Mouse (Mus musculus) lung, embryonic 15.5 days (tissue): Measurements from ENCODE around the gene Fcrla. TPM values are rescaled to one million over a fixed set of nuclear protein-coding genes. Genes with fewer than 3 reads are reported as not detected.
"Not testable (repeated sequence)": the region's sequence is repeated elsewhere in the genome, so short reads cannot be mapped to it uniquely, and the experiment has no call there.

Experiments used
- ATAC-seq: fragments of 200-750 bp; cut with Nextera tagmentation; 2 replicates; pipeline ENCODE4 v1.8.0; 2017; ENCODE audit warnings: moderate number of reproducible peaks, borderline replicate concordance; ENCODE audit not compliant: low FRiP score, low TSS enrichment; ENCODE audit errors: extremely low read depth
- H3K27ac ChIP-seq: fragments of 300-500 bp; sonication (generic); 2 replicates; pipeline ENCODE4 v1.5.1; 2015; ENCODE audit warnings: moderate library complexity, mild to moderate bottlenecking, inconsistent platforms
- H3K27me3 ChIP-seq: fragments of 300-500 bp; sonication (generic); 2 replicates; pipeline ENCODE4 v1.6.1; 2015; ENCODE audit warnings: inconsistent platforms
- H3K36me3 ChIP-seq: fragments of 300-500 bp; sonication (generic); 2 replicates; pipeline ENCODE4 v1.6.1; 2015; ENCODE audit warnings: inconsistent platforms
- H3K4me1 ChIP-seq: fragments of 300-500 bp; sonication (generic); 2 replicates; pipeline ENCODE4 v1.6.1; 2015; ENCODE audit warnings: inconsistent platforms
- H3K4me2 ChIP-seq: fragments of 300-500 bp; sonication (generic); 2 replicates; pipeline ENCODE4 v1.6.1; 2015; ENCODE audit warnings: inconsistent platforms, mild to moderate bottlenecking, moderate library complexity
- H3K4me3 ChIP-seq: fragments of 300-500 bp; sonication (generic); 2 replicates; pipeline ENCODE4 v1.5.1; 2015; ENCODE audit warnings: mild to moderate bottlenecking, inconsistent platforms
- H3K9ac ChIP-seq: fragments of 300-500 bp; sonication (generic); 2 replicates; pipeline ENCODE4 v1.6.1; 2015; ENCODE audit warnings: inconsistent platforms
- H3K9me3 ChIP-seq: fragments of 300-500 bp; sonication (generic); 2 replicates; pipeline ENCODE4 v1.6.1; 2016; ENCODE audit warnings: inconsistent platforms
- WGBS: fragments of 180-500 bp; shearing (Covaris S2); methylation state at CpG from one replicate; pipeline ENCODE4 v1.1.7; 2015; 5-methylcytosine and 5-hydroxymethylcytosine counted together
- polyA plus RNA-seq: library from polyadenylated mRNA; unstranded; fragments of >200 nt; fragmentation: Nextera tagmentation; extraction: Ambion mirVana; gene quantifications from 2 replicates; pipeline ENCODE4 v1.2.1, GENCODE M21; 2015

Gene Fcrla
- polyA plus RNA-seq, 1 experiment from 2014 or later = 0.14 TPM

DNA sequence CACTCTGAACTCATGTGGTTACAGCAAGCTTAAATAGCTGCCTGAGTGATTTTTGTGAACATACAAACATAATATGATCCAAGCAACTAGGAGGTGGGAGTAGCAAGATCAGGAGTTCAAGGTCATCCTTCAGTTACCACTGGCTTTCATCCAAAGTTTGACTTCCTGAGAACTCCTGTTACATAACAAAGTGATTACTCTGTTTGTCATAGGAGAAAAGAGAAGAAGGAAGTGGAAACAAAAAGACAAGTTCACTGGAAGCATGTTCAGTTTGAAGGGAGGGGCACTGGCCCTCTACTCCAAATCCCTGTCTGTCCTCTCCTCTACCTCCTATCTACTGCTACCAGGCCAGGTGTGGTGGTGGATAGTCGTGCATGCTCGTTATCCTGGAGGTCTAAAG lies 32.4 kb upstream of the Fcrla start:
- 85% methylated on average over 2 of the region's 2 CpGs for WGBS
- H3K27ac ChIP-seq = no peak overlapping the region
- H3K4me2 ChIP-seq = no peak overlapping the region
- no peaks in the 10 kb centered on the region for H3K36me3 ChIP-seq
- no peaks in the 10 kb centered on the region for H3K9me3 ChIP-seq
- H3K4me1 ChIP-seq = peaks cover 7% of the 10 kb centered on the region
- no peak overlapping the region for H3K4me3 ChIP-seq
- no peak overlapping the region for H3K9ac ChIP-seq
- no peak for ATAC-seq
- H3K27me3 ChIP-seq = no peaks in the 10 kb centered on the region

DNA sequence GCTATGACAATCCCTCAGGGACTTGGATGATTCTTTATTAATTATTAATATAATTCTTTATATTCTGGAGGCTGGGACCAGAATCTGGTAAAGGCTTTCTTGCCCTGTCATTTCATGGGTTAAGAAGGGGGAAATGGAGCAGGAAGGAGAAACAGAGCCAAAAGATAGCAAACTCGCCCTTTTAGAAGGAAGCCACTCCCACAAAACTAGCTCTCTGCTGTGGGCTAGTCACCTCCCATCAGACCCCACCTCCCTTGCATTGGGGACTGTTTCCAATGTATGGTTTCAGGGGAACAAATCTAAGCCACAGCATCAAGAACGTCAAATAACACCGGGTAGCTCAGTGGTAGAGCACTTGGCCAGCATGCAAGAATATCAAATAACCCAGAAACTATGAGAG lies 30.8 kb upstream of the Fcrla start:
- H3K27ac ChIP-seq = no peak overlapping the region
- no peaks in the 10 kb centered on the region for H3K9me3 ChIP-seq
- WGBS = 44% methylated on average over 3 of the region's 3 CpGs
- no peak for ATAC-seq
- H3K4me2 ChIP-seq = no peak overlapping the region
- H3K36me3 ChIP-seq = no peaks in the 10 kb centered on the region
- peaks cover 4% of the 10 kb centered on the region for H3K4me1 ChIP-seq
- no peak overlapping the region for H3K4me3 ChIP-seq
- no peak overlapping the region for H3K9ac ChIP-seq
- H3K27me3 ChIP-seq = no peaks in the 10 kb centered on the region

DNA sequence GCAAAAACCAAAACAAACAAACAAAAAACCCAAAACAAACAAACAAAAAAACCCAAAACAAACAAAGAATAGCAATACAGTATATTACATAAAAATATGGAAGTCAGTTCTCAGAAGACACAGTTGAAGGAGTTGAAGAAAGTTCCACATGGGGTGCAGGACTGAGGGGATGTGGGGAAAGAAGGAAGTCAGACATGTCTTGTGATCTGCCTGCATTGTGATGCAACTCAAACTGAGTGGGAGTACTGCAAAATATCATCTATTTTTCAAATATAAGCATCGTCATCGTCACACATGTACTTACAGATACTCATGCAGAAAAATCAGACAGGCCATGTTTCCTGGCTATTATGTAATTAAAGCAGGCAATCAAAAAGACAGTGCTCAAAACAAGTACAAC lies 25.8 kb upstream of the Fcrla start:
- no peaks in the 10 kb centered on the region for H3K27me3 ChIP-seq
- H3K9ac ChIP-seq = no peak overlapping the region
- H3K9me3 ChIP-seq = no peaks in the 10 kb centered on the region
- H3K4me3 ChIP-seq = no peak overlapping the region
- H3K27ac ChIP-seq = no peak overlapping the region
- 88% methylated on average over 2 of the region's 2 CpGs for WGBS
- no peak for ATAC-seq
- no peaks in the 10 kb centered on the region for H3K36me3 ChIP-seq
- no peaks in the 10 kb centered on the region for H3K4me1 ChIP-seq
- H3K4me2 ChIP-seq = no peak overlapping the region

DNA sequence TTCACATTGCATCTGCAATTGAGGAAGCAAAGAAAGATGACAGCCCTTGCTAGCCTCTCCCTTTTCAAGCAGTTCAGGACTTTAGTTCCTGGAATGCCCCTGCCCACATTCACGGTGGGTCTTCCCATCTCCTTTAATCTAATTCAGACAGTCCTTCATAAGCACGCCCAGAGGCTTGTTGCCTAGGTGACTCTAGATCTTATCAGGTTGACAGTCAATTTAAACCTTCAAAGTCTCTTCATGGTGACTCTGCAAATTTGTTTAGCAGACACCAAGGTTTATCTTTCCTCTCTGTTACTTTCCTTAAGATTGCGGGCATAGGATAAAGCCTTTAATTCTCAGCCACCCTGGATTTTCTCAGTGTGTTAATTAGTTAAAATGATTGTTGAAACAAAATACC lies 23.4 kb upstream of the Fcrla start:
- H3K4me1 ChIP-seq = no peaks in the 10 kb centered on the region
- 23% methylated on average over 3 of the region's 3 CpGs for WGBS
- H3K36me3 ChIP-seq = no peaks in the 10 kb centered on the region
- no peaks in the 10 kb centered on the region for H3K27me3 ChIP-seq
- no peak for ATAC-seq
- H3K4me2 ChIP-seq = no peak overlapping the region
- H3K9me3 ChIP-seq = 0 out of 2 replicates have a peak, but pooled peaks cover 4% of the 10 kb centered on the region
- no peak overlapping the region for H3K4me3 ChIP-seq
- no peak overlapping the region for H3K27ac ChIP-seq
- H3K9ac ChIP-seq = no peak overlapping the region

DNA sequence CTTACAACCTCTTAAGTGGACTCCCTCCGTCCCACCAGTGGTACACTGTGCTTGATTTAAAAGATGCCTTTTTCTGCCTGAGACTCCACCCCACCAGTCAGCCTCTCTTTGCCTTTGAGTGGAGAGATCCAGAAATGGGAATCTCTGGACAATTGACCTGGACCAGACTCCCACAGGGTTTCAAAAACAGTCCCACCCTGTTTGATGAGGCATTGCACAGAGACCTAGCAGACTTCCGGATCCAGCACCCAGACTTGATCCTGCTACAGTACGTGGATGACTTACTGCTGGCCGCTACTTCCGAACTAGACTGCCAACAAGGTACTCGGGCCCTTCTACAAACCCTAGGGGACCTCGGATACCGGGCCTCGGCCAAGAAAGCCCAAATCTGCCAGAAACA lies 17.5 kb upstream of the Fcrla start:
- not testable (repeated sequence) for H3K4me3 ChIP-seq, H3K27ac ChIP-seq, H3K4me2 ChIP-seq, H3K36me3 ChIP-seq, ATAC-seq, H3K27me3 ChIP-seq, H3K9me3 ChIP-seq, H3K4me1 ChIP-seq, H3K9ac ChIP-seq
- WGBS = 91% methylated on average over 9 of the region's 9 CpGs

DNA sequence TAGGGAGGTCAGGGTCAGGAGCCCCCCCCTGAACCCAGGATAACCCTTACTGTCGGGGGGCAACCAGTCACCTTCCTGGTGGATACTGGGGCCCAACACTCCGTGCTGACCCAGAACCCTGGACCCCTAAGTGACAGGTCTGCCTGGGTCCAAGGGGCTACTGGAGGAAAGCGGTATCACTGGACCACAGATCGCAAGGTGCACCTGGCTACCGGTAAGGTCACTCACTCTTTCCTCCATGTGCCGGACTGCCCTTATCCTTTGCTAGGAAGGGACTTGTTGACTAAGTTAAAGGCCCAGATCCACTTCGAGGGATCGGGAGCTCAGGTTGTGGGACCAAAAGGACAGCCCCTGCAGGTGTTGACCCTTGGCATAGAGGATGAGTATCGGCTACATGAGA lies 16.8 kb upstream of the Fcrla start:
- H3K4me1 ChIP-seq, H3K4me2 ChIP-seq, H3K36me3 ChIP-seq, ATAC-seq, H3K27ac ChIP-seq, H3K9me3 ChIP-seq, H3K27me3 ChIP-seq, H3K4me3 ChIP-seq, H3K9ac ChIP-seq: not testable (repeated sequence)
- WGBS = 92% methylated on average over 9 of the region's 9 CpGs

DNA sequence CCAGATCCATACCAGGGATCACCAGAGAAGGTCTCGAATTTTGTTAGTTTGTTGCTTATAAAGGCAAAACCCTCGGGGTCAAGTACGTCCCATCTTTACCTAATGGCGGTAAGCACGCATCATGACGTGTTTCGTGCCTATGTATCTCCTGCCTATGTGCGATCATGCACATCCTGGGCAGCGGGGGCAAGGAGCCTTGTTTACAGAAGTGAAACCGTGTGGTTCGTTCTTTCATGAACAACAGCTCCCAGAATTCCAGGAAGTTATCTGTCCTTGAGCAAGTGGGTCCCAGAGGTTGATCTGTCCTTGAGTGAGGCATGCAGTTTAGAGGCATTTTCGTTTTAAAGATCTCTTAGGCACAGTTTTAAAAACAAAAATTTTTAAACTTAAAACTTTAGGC lies 11.9 kb upstream of the Fcrla start:
- Histone ChIP-seq H3K9me3 (peaks cover 3% of the 10 kb centered on the region; the same call in 1 of the 2 replicates), H3K36me3 (no peaks in the 10 kb centered on the region), H3K27ac (no peak overlapping the region), H3K4me2 (no peak overlapping the region), H3K4me3 (no peak overlapping the region), H3K9ac (no peak overlapping the region), H3K4me1 (no peaks in the 10 kb centered on the region), H3K27me3 (no peaks in the 10 kb centered on the region)
- 79% methylated on average over 12 of the region's 12 CpGs for WGBS
- ATAC-seq = no peak

DNA sequence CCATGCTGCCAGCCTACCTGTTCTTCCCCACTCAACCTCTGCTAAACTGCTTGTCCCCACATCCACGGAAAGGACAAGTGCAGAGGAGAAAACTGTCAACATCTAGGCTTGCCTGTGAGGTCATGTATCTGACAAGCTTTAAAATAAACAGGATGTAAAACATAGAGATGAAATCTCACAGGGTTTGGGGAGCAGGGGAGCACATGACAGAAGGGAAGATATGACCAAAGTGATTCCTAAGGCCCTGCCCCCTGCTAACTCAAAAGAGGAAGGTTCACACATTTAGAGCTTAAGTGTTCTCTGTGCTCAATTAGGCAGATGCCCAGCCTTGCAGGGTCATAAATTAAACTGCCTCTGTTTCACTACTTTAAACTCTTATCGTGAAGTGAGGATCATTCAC lies 7.0 kb upstream of the Fcrla start:
- no peaks in the 10 kb centered on the region for H3K4me1 ChIP-seq
- no peaks in the 10 kb centered on the region for H3K36me3 ChIP-seq
- no peak overlapping the region for H3K27ac ChIP-seq
- H3K9ac ChIP-seq = no peak overlapping the region
- H3K4me2 ChIP-seq = no peak overlapping the region
- ATAC-seq = no peak
- H3K27me3 ChIP-seq = no peaks in the 10 kb centered on the region
- 46% methylated on average over 2 of the region's 2 CpGs for WGBS
- no peaks in the 10 kb centered on the region for H3K9me3 ChIP-seq
- H3K4me3 ChIP-seq = no peak overlapping the region

DNA sequence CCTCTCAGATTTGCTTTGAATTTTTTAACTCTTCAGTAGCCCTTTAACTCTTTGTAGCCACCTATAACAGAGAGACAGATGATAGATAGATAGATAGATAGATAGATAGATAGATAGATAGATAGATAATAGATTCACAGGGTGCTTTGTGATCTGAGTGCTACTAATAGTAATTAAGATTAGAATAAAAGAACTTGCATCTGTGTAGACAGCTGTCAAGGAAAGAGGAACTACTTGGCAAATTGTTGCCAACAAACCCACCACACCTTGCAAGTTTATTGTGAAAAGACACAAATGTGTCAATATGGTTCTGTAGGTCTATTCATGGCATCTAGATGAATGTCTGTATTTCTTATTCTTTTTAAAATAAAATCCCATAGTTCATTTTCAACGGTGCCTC lies 6.6 kb upstream of the Fcrla start:
- 68% methylated on average over 1 of the region's 1 CpGs for WGBS

DNA sequence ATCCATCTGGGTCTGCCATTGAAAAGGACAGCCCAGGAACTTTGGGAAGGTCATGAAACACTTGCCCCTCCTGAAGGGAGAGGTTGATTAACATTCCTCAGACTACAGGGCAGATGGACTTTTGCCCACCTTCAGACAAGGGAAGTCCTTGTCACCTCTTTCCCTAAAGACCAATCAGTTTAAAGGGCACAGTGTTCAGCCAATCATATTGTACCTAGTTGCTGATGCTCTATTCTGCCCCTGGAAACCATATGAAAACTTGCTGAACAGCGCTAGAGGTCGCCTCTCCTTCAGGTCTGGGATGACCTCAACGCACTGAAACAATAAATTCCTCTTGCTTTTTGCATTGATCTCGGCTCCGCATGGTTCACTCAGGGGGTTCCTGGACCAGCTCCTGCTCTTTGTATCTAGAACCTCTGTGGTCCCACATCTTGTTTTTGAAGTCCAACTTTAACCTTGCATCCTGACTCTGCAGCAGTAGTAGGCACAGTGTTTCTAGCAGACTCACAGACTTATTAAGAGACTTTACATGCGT lies 6.1 kb upstream of the Fcrla start:
- H3K36me3 ChIP-seq = no peaks in the 10 kb centered on the region
- 65% methylated on average over 6 of the region's 6 CpGs for WGBS
- no peak overlapping the region for H3K4me3 ChIP-seq
- no peaks in the 10 kb centered on the region for H3K4me1 ChIP-seq
- no peaks in the 10 kb centered on the region for H3K9me3 ChIP-seq
- ATAC-seq = no peak
- no peak overlapping the region for H3K4me2 ChIP-seq
- no peak overlapping the region for H3K9ac ChIP-seq
- no peaks in the 10 kb centered on the region for H3K27me3 ChIP-seq
- H3K27ac ChIP-seq = no peak overlapping the region

More for the DNA sequence above, 6.6 kb upstream of the Fcrla start:
- Histone ChIP-seq H3K4me3 (no peak overlapping the region), H3K4me2 (no peak overlapping the region), H3K27ac (no peak overlapping the region), H3K9ac (no peak overlapping the region), H3K9me3 (no peaks in the 10 kb centered on the region), H3K36me3 (no peaks in the 10 kb centered on the region), H3K27me3 (no peaks in the 10 kb centered on the region), H3K4me1 (no peaks in the 10 kb centered on the region)
- ATAC-seq = no peak

DNA sequence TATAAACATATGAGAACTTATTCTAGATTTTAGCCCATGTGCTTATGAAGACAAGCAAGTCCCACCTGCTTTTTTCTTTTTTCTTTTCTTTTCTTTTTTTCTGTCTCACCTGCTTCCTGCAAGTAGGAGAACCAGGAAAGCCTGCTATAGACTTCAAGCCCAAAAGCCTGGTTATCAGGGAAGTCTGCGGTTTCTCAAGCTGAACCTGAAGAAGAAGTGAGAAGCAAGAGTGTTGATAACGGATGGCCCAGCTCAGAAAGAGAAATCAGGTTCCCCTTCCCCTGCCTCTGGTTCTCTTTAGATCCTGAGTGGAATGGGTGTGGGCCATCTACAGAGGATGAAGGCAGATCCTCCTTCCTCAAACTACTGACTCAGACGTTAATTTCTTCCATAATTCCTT lies 4.7 kb upstream of the Fcrla start:
- no peak overlapping the region for H3K27ac ChIP-seq
- no peaks in the 10 kb centered on the region for H3K4me1 ChIP-seq
- no peaks in the 10 kb centered on the region for H3K27me3 ChIP-seq
- H3K4me2 ChIP-seq = no peak overlapping the region
- H3K4me3 ChIP-seq = no peak overlapping the region
- no peak for ATAC-seq
- WGBS = 78% methylated on average over 3 of the region's 3 CpGs
- H3K9ac ChIP-seq = no peak overlapping the region
- H3K36me3 ChIP-seq = no peaks in the 10 kb centered on the region
- H3K9me3 ChIP-seq = no peaks in the 10 kb centered on the region

DNA sequence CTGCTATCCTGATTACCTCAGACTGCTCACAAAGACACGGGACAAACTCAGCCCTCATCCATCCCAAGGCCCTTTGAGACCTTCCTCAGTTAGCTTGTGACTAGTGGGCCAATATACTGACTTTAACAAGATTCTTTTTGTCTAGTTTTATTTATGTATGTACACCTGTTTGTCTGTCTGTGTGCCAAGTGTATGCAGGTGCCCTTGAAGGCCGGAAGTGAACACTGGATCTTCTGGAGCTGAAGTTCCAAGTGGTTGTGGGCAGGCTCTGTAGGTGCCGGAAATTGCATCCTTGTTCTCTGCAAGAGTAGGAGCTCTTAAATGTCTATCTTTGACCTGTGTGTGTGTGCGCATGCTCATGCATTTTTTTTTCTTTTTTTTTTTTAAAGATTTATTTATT lies 1.9 kb upstream of the Fcrla start:
- no peak overlapping the region for H3K9ac ChIP-seq
- no peak overlapping the region for H3K4me2 ChIP-seq
- no peak for ATAC-seq
- H3K4me3 ChIP-seq = no peak overlapping the region
- 76% methylated on average over 4 of the region's 4 CpGs for WGBS
- no peak overlapping the region for H3K27ac ChIP-seq
- no peaks in the 10 kb centered on the region for H3K9me3 ChIP-seq
- H3K4me1 ChIP-seq = no peaks in the 10 kb centered on the region
- H3K27me3 ChIP-seq = no peaks in the 10 kb centered on the region
- no peaks in the 10 kb centered on the region for H3K36me3 ChIP-seq

DNA sequence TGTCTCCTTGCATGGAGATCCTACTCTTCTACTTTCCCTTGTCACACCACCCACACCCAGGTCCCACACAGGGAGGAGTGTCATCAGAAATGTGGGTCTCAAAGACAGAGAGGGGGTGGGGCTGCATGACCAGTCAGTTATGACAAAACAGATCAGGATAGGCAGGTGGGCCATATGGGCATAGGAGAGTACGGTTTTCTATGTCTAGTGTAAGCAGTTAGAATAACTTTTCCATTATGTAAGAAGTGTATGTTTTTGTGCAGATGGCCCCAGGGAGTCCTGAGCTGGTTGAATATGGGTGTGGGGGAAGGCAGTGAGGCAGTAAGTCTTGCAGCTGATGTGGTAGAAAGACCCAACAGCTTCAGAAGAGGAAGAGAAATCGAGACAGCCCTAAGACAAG lies 1.1 kb upstream of the Fcrla start:
- Histone ChIP-seq H3K9ac (no peak overlapping the region), H3K36me3 (no peaks in the 10 kb centered on the region), H3K4me2 (no peak overlapping the region), H3K27me3 (no peaks in the 10 kb centered on the region), H3K4me1 (no peaks in the 10 kb centered on the region), H3K4me3 (no peak overlapping the region), H3K27ac (no peak overlapping the region), H3K9me3 (no peaks in the 10 kb centered on the region)
- ATAC-seq = no peak
- 72% methylated on average over 2 of the region's 2 CpGs for WGBS
